Mouse (Mus musculus) hindbrain, embryonic 11.5 days (tissue): ENCODE data around the gene Amhr2. TPM values are rescaled to one million over a fixed set of nuclear protein-coding genes. Genes with fewer than 3 reads are reported as not detected.

Experiments
- ATAC-seq: fragments of 200-750 bp; cut with Nextera tagmentation; 2 replicates; pipeline ENCODE4 v1.8.0; 2017; ENCODE audit warnings: mild to moderate bottlenecking, moderate TSS enrichment, moderate library complexity; ENCODE audit not compliant: low FRiP score
- DNase-seq: peaks from one replicate; pipeline ENCODE4 v3.0.0-alpha.2; 2015; ENCODE audit warnings: low spot score
- H3K27ac ChIP-seq: fragments of 300-500 bp; sonication (generic); 2 replicates; pipeline ENCODE4 v1.5.1; 2014; ENCODE audit warnings: mild to moderate bottlenecking, low read depth, low read length
- H3K27me3 ChIP-seq: fragments of 300-500 bp; sonication (generic); 2 replicates; pipeline ENCODE4 v1.6.1; 2014; ENCODE audit warnings: mild to moderate bottlenecking, low read length, moderate library complexity, mixed read lengths; ENCODE audit not compliant: control insufficient read depth, insufficient read depth
- H3K36me3 ChIP-seq: fragments of 300-500 bp; sonication (generic); 2 replicates; pipeline ENCODE4 v1.6.1; 2014; ENCODE audit warnings: mild to moderate bottlenecking, low read length, moderate library complexity, mixed read lengths; ENCODE audit not compliant: control insufficient read depth, insufficient read depth
- H3K4me1 ChIP-seq: fragments of 300-500 bp; sonication (generic); replicated peaks from 2 replicates; pipeline ENCODE4 v1.6.1; 2014; ENCODE audit warnings: low read length, mixed read lengths; ENCODE audit not compliant: control insufficient read depth, insufficient read depth
- H3K4me2 ChIP-seq: fragments of 300-500 bp; sonication (generic); replicated peaks from 2 replicates; pipeline ENCODE4 v1.6.1; 2014; ENCODE audit warnings: mild to moderate bottlenecking, low read depth, low read length
- H3K4me3 ChIP-seq: fragments of 300-500 bp; sonication (generic); 2 replicates; pipeline ENCODE4 v1.5.1; 2014; ENCODE audit warnings: low read depth, low read length
- H3K9ac ChIP-seq: fragments of 300-500 bp; sonication (generic); 2 replicates; pipeline ENCODE4 v1.6.1; 2014; ENCODE audit warnings: low read depth, low read length
- H3K9me3 ChIP-seq: fragments of 300-500 bp; sonication (generic); 2 replicates; pipeline ENCODE4 v1.6.1; 2016; ENCODE audit warnings: low read length; ENCODE audit not compliant: control insufficient read depth
- WGBS: fragments of 180-500 bp; shearing (Covaris S2); extraction: QIAGEN DNeasy Blood & Tissue Kit; methylation state at CpG from one replicate; pipeline ENCODE4 v1.1.7; 2014; 5-methylcytosine and 5-hydroxymethylcytosine counted together
- polyA plus RNA-seq: library from polyadenylated mRNA; unstranded; fragments of >200 nt; fragmentation: Nextera tagmentation; extraction: Ambion mirVana; gene quantifications from 2 replicates; pipeline ENCODE4 v1.2.1, GENCODE M21; 2014

Amhr2 gene
- polyA plus RNA-seq, 1 experiment from 2014 or later = 0.46 TPM

DNA sequence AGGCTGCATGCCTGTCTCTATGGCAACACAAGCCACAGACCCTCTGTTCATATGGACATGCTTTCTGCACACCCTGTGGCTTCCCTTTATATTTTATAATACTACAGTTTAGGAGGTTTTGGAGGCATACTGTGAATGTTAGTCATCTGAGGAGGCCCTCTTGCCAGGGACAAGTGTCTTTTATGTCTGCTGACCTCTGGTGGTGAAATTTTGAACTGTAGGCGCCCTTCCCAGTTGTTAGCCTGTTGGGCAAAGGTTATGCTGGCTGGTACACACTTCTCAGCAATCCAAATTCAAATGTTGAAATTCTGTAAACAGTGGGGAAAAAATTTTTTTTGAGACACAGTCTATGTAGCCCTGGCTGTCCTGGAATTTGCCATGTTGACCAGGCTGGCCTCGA is 2.7 kb upstream of the Amhr2 start:
- no peak for ATAC-seq
- no peak overlapping the region for H3K27ac ChIP-seq
- H3K4me2 ChIP-seq = no peak overlapping the region
- H3K4me1 ChIP-seq = no peaks in the 10 kb centered on the region
- DNase-seq = peak; percentile 91
- H3K9ac ChIP-seq = no peak overlapping the region
- H3K4me3 ChIP-seq = no peak overlapping the region
- H3K36me3 ChIP-seq = no peaks in the 10 kb centered on the region
- H3K9me3 ChIP-seq = no peaks in the 10 kb centered on the region
- WGBS = 44% methylated on average over 2 of the region's 2 CpGs
- H3K27me3 ChIP-seq = no peaks in the 10 kb centered on the region

DNA sequence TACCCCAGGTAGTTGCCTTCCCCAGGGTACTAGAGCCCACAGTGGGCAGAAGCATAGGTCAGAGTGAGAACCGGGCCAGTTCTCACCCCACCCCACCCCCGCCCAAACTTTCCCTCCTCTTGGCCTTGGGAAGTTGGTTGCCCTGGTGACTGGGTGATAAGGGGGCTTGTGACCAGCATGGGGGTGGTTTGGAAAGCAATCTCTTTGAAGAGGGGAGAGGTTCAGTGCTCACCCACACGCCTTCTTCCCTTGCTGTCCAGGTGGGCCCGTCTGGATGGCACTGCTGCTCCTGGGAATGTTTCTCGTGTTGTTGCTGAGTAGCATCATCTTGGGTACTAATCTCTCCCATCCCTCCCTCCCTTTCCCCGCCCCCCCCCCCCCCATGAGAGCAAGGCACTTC is 1.3 kb downstream of the Amhr2 start:
- no peak overlapping the region for H3K9ac ChIP-seq
- no peak overlapping the region for H3K27ac ChIP-seq
- WGBS = 59% methylated on average over 5 of the region's 6 CpGs
- no peaks in the 10 kb centered on the region for H3K36me3 ChIP-seq
- ATAC-seq = no peak
- H3K9me3 ChIP-seq = no peaks in the 10 kb centered on the region
- DNase-seq = no peak
- no peak overlapping the region for H3K4me2 ChIP-seq
- no peaks in the 10 kb centered on the region for H3K4me1 ChIP-seq
- H3K4me3 ChIP-seq = no peak overlapping the region
- H3K27me3 ChIP-seq = no peaks in the 10 kb centered on the region

DNA sequence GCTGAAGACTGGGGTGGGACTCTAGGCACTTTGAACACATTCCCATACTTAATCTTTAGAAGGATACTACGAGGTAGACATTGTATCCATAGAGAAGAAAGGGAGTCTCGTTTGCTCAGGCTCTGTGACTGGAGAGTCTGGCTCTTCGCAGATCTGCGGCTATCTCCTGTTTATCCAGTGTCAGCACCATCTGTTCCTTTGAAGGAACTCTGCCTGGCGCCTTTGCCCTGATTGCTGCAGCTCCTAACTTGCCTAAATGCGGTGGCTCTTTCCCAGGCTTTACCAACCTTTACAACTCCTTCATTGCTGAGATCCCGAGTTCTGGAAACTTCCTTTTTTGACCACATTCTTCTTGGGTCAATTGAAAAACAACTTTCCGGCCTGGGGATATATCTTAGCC is 4.2 kb downstream of the Amhr2 start:
- Histone ChIP-seq H3K27me3 (no peaks in the 10 kb centered on the region), H3K4me1 (no peaks in the 10 kb centered on the region), H3K36me3 (no peaks in the 10 kb centered on the region), H3K4me2 (no peak overlapping the region), H3K9me3 (no peaks in the 10 kb centered on the region), H3K27ac (no peak overlapping the region), H3K4me3 (no peak overlapping the region), H3K9ac (no peak overlapping the region)
- no peak for DNase-seq
- 70% methylated on average over 8 of the region's 8 CpGs for WGBS
- ATAC-seq = no peak

DNA sequence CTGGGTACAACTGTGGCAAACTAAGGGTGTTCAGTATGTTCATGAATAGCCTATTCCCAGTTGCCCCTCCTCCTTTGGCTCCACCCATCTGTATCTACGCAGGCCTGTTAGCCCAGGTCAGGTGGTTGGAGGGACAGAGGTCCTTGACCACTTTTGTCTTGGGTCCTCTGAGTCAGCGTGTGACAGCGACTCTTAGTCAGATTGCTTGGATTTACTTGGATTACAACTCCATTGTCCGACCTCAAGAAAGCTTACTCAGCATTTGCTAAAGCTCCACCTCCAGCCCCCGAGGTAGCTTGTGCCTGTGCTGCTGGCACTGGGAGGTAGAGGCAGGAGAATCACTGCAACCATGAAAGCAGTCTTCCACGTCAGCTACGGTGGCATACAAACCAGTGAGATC is 5.8 kb downstream of the Amhr2 start:
- ATAC-seq (no peak), DNase-seq (no peak)
- no peaks in the 10 kb centered on the region for H3K27me3 ChIP-seq
- H3K27ac ChIP-seq = no peak overlapping the region
- no peaks in the 10 kb centered on the region for H3K4me1 ChIP-seq
- H3K4me2 ChIP-seq = no peak overlapping the region
- no peaks in the 10 kb centered on the region for H3K36me3 ChIP-seq
- H3K9me3 ChIP-seq = no peaks in the 10 kb centered on the region
- H3K4me3 ChIP-seq = no peak overlapping the region
- no peak overlapping the region for H3K9ac ChIP-seq
- WGBS = 40% methylated on average over 7 of the region's 7 CpGs

DNA sequence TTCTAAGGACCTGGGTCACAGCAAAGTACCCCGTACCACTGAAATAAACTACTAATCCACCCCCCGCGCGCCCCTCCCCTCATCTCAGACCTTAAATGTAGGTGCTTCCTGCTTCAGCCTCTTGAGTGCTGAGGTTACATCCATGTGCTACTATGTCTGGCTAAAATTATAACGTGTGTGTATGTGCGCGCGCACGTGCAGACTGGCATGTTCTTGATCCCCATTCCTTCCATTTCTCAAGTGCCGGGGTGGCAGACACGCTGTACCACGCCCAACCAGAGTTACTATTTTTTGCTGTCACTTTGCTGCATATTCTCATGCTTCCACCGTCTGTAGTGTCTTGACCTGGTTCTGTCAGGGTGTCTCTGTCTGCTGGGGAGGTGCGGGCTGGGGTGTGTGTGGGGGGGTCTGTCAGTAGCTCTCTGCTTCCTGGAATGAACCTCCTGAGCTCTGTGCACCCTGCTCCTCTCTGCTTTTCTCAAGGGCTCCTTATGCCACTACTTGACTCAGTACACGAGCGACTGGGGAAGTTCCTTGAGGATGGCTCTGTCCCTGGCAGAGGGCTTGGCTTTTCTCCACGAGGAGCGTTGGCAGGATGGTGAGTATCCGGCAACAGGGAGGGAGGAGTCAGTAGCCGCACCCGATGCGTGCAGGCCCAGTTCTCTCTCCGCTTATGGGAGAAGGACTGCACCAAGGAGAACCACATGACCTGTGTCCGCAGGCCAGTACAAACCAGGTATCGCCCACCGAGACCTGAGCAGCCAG is 6.7 kb downstream of the Amhr2 start:
- WGBS = 83% methylated on average over 26 of the region's 26 CpGs
- ATAC-seq (no peak), DNase-seq (no peak)
- Histone ChIP-seq H3K27me3 (no peaks in the 10 kb centered on the region), H3K4me3 (no peak overlapping the region), H3K9me3 (no peaks in the 10 kb centered on the region), H3K36me3 (no peaks in the 10 kb centered on the region), H3K4me1 (no peaks in the 10 kb centered on the region), H3K9ac (no peak overlapping the region), H3K27ac (no peak overlapping the region), H3K4me2 (no peak overlapping the region)

DNA sequence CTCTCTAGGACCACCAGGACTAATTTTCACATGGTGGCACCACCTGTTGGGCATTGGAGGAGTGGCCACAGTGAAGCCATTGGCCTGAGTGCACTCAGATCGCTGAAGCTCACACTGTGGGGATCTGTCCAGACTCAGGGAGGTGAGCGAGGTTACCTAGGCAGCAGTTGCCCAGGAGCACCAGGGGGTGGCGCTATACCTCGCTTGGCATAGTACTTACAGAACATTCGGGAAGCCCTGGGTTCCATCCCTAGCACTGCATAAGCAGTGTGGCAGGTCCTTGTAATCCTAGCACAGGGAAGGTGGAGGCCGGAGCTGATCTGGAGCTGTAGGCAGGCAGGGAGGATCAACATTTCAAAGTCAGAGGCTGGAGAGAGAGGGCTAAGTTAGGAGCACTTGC is 10.8 kb downstream of the Amhr2 start:
- Histone ChIP-seq H3K9me3 (no peaks in the 10 kb centered on the region), H3K4me3 (no peak overlapping the region), H3K27me3 (no peaks in the 10 kb centered on the region), H3K9ac (no peak overlapping the region), H3K27ac (no peak overlapping the region), H3K4me2 (no peak overlapping the region), H3K4me1 (no peaks in the 10 kb centered on the region), H3K36me3 (no peaks in the 10 kb centered on the region)
- DNase-seq (no peak), ATAC-seq (no peak)
- 36% methylated on average over 6 of the region's 6 CpGs for WGBS

DNA sequence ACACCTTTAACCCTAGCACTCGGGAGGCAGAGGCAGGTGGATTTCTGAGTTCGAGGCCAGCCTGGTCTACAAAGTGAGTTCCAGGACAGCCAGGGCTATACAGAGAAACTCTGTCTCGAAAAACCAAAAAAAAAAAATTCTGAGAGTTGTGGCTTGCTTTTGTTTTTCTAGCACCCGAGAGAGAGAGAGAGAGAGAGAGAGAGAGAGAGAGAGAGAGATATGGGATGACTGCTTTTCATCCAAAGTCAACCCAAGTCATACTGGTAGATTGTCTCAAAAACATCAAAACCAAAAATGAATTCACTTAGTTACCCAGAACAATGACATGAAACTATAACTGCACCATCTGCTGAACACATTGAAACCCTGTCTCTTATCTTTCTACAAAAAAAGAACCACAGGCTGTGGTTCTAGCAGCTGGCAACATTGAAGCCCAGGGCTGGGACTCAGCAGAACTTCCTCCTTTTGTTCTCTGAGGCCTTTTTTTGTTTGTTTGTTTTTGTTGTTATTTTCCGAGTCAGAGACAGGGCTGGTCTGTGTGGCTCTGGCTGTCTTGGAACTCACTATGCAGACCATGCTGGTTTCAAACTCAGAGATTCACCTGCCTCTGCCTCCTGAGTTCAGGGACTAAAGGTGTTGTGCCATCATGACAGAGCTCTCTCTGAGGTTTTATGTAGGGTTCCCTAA is 13.0 kb downstream of the Amhr2 start:
- no peak overlapping the region for H3K9ac ChIP-seq

DNA sequence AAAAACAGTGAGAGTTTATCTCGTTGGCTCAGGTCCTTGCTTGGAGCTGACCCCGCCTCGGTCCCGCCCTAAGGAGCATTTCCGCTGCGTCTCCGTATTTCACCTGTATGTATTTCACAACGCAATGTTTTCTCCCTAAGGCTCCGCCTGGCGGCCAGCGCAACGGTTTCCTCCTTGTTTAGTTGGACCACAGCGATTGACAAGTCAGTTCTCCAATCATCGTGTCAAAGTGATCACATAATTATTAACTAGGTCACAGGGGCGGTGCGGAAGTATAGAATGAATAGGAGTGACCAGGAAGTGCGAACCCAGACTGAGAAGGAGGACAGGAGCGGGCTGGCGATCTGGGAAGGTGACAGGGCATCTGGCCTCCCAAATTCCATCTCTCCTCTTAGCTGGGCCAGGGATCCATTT is 13.7 kb downstream of the Amhr2 start, which contains the start of gene Prr13:
TSS of gene Prr13 (plus strand) at position 125 of the 414 bp plus-strand sequence.
- Histone ChIP-seq H3K4me2 (peak within 1 kb of the TSS; percentile 45), H3K36me3 (no peaks in the 10 kb centered on the region), H3K4me1 (no peaks in the 10 kb centered on the region), H3K9me3 (no peaks in the 10 kb centered on the region), H3K27ac (no peak within 1 kb of the TSS), H3K27me3 (no peaks in the 10 kb centered on the region), H3K9ac (peak within 1 kb of the TSS; percentile 61), H3K4me3 (peak within 1 kb of the TSS; percentile 40)
- ATAC-seq (peak; percentile 75), DNase-seq (peak; percentile 88)
- WGBS = under 1% methylated on average over 19 of the region's 19 CpGs

More for the DNA sequence above, 13.0 kb downstream of the Amhr2 start:
- Histone ChIP-seq H3K9me3 (no peaks in the 10 kb centered on the region), H3K27me3 (no peaks in the 10 kb centered on the region), H3K4me2 (peak overlapping the region; percentile 45; the same call in 1 of the 2 replicates), H3K36me3 (no peaks in the 10 kb centered on the region), H3K4me1 (no peaks in the 10 kb centered on the region), H3K4me3 (no peak overlapping the region), H3K27ac (no peak overlapping the region)
- WGBS = 65% methylated on average over 5 of the region's 5 CpGs
- ATAC-seq (no peak), DNase-seq (no peak)

DNA sequence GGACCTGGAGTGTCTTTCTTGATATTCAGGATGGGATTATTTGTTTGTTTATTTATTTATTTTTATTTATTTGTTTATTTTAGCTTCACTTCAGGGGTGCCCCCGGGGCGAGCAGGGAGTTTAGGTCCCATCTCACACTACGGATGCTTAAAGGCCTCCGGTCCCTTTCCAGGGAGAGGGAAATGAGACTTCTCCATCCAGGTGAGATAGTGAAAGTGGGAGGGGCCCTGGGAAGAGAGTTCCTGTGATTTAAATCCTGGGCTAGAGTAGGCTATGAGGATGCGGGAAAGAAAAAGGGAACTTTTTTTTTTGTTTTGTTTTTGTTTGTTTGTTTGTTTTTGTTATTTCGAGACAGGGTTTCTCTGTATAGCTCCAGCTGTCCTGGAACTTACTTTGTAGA is 14.2 kb downstream of the Amhr2 start:
- ATAC-seq = no peak
- H3K4me1 ChIP-seq = no peaks in the 10 kb centered on the region

More for the DNA sequence above, 14.2 kb downstream of the Amhr2 start:
- Histone ChIP-seq H3K27ac (no peak overlapping the region), H3K27me3 (no peaks in the 10 kb centered on the region), H3K4me2 (peak overlapping the region; percentile 45), H3K9ac (peak overlapping the region; percentile 61), H3K36me3 (no peaks in the 10 kb centered on the region), H3K4me3 (peak overlapping the region; percentile 40), H3K9me3 (no peaks in the 10 kb centered on the region)
- 38% methylated on average over 6 of the region's 6 CpGs for WGBS
- DNase-seq = no peak
